Mouse (Mus musculus): ENCODE data around the gene Tarbp2. TPM values are rescaled to one million over a fixed set of nuclear protein-coding genes. Genes with fewer than 3 reads are reported as not detected.

Gene Tarbp2
- polyA plus RNA-seq, 1 experiment from 2014 or later = 99.3 TPM

DNA sequence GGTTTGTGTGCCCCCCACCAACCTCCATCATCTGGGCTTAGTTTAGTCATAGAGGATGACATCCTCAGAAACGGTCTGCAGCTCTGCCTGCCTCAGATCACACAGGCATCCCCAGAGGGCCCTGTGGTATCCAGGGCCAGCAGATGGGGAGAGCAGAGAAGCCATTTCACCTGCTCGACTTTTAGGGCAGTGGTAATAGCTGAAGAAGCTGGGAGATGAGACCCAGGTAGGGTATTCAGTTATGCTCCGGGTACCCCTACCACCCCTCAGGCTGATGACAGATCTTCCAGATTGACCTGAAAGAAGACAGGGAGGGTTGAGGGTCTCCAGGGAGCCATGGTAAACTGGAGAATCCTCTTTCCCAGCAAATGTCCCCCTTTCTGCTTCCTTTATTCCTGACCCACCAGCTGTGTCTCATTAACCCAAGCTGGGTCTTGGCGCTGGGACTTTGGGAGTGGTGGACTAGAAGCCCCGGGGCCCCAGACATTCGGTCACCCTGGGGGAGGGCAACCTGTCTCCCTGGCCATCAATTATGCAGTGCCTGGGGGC, 6.6 kb upstream of the Tarbp2 start:
- peak overlapping the region; percentile 82 for H3K4me2 ChIP-seq (replicated peaks; ENCODE audit: low read depth, low read length)
- H3K4me3 ChIP-seq (ENCODE audit: low read length) = peak overlapping the region; percentile 75; the same call in 1 of the 2 replicates
- peak overlapping the region; percentile 75 for H3K9ac ChIP-seq (replicated peaks; ENCODE audit: low read length)
- H3K36me3 ChIP-seq (ENCODE audit: insufficient read depth, low read length) = no peaks in the 10 kb centered on the region
- H3K27ac ChIP-seq (ENCODE audit: low read length) = peak overlapping the region; percentile 82
- ATAC-seq (ENCODE audit: low FRiP score, low TSS enrichment) = no peak
- H3K9me3 ChIP-seq (ENCODE audit: low read length) = no peaks in the 10 kb centered on the region
- no peaks in the 10 kb centered on the region for H3K27me3 ChIP-seq (ENCODE audit: insufficient read depth, low read length)
- WGBS = 9% methylated on average over 6 of the region's 6 CpGs
- peaks cover 52% of the 10 kb centered on the region for H3K4me1 ChIP-seq (ENCODE audit: insufficient read depth, low read length)

DNA sequence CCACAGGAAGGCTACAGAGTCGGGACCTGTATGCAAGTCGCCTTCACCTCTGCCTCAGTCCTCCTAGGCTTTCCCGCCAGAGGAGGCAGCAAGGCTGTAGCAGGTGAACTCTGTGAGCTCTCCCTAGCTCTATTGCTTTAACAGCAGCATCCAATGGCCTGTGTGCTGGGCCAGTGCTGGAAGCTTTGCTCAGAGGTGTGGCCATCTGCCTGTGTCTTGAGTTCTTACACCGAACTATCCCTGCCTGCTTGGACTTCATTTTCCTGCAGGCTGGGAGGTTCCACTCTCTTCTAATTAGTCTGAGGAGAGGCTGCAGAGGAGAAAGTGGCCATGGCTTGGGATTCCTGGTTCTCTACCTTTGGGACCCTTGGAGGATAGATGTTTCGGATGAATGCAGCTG, 6.0 kb upstream of the Tarbp2 start:
- H3K27ac ChIP-seq (ENCODE audit: low read length) = peak overlapping the region; percentile 1; the same call in 1 of the 2 replicates
- 33% methylated on average over 5 of the region's 5 CpGs for WGBS
- H3K9ac ChIP-seq (replicated peaks; ENCODE audit: low read length) = no peak overlapping the region

DNA sequence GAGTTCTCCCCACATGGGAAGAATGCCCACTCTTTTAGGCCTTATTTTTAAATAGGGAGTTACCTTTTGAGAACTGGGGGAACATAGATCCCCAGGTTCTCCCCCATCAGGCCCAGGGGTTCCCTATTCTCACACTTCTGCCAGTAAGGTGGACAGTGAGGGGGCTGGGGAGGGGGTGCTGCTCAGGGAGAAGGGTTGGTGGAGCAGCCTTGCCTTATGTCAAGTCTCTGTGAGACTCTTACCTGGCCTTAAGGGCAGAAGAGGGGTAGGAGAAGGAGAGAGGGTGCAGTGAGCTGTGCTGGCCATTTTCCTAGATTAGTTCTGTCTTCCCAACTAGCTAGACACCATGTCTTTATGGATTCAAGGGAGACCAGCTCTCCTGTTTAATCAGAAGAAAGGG, 5.5 kb upstream of the Tarbp2 start:
- Histone ChIP-seq H3K9me3 (ENCODE audit: low read length) (no peaks in the 10 kb centered on the region), H3K36me3 (ENCODE audit: insufficient read depth, low read length) (no peaks in the 10 kb centered on the region), H3K4me2 (replicated peaks; ENCODE audit: low read depth, low read length) (no peak overlapping the region), H3K9ac (replicated peaks; ENCODE audit: low read length) (no peak overlapping the region), H3K27me3 (ENCODE audit: insufficient read depth, low read length) (no peaks in the 10 kb centered on the region), H3K4me3 (ENCODE audit: low read length) (no peak overlapping the region), H3K4me1 (ENCODE audit: insufficient read depth, low read length) (peaks cover 46% of the 10 kb centered on the region), H3K27ac (ENCODE audit: low read length) (no peak overlapping the region)
- ATAC-seq (ENCODE audit: low FRiP score, low TSS enrichment) = no peak

More for the DNA sequence above, 6.0 kb upstream of the Tarbp2 start:
- no peak for ATAC-seq (ENCODE audit: low FRiP score, low TSS enrichment)
- Histone ChIP-seq H3K9me3 (ENCODE audit: low read length) (no peaks in the 10 kb centered on the region), H3K27me3 (ENCODE audit: insufficient read depth, low read length) (no peaks in the 10 kb centered on the region), H3K4me2 (replicated peaks; ENCODE audit: low read depth, low read length) (0 out of 2 replicates have a peak overlapping the region, but pooled peaks have one; percentile 82), H3K4me1 (ENCODE audit: insufficient read depth, low read length) (peaks cover 46% of the 10 kb centered on the region), H3K36me3 (ENCODE audit: insufficient read depth, low read length) (no peaks in the 10 kb centered on the region), H3K4me3 (ENCODE audit: low read length) (no peak overlapping the region)

DNA sequence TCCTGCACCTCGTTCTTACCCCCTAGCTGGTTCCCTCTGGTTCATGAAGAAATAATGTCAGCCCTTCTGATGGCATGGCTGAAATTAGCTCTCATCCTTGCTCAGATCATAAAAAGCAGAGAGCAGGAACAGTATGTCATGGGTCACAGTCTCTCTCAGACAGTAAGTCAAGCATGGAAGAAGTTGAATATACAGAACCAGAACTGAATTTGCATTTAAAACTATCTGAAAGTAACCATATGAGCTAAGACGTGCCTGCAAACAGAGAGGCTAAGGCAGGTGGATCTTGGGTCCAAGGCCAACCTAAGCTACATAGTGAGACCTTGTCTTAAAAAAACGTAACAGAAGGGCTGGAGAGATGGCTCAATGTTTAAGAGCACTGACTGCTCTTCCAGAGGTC, 5.0 kb upstream of the Tarbp2 start:
- no peak for ATAC-seq (ENCODE audit: low FRiP score, low TSS enrichment)
- Histone ChIP-seq H3K9ac (replicated peaks; ENCODE audit: low read length) (no peak overlapping the region), H3K36me3 (ENCODE audit: insufficient read depth, low read length) (no peaks in the 10 kb centered on the region), H3K9me3 (ENCODE audit: low read length) (no peaks in the 10 kb centered on the region), H3K4me3 (ENCODE audit: low read length) (no peak overlapping the region), H3K27me3 (ENCODE audit: insufficient read depth, low read length) (no peaks in the 10 kb centered on the region), H3K27ac (ENCODE audit: low read length) (no peak overlapping the region), H3K4me1 (ENCODE audit: insufficient read depth, low read length) (peaks cover 46% of the 10 kb centered on the region), H3K4me2 (replicated peaks; ENCODE audit: low read depth, low read length) (no peak overlapping the region)
- WGBS = 57% methylated on average over 3 of the region's 3 CpGs

DNA sequence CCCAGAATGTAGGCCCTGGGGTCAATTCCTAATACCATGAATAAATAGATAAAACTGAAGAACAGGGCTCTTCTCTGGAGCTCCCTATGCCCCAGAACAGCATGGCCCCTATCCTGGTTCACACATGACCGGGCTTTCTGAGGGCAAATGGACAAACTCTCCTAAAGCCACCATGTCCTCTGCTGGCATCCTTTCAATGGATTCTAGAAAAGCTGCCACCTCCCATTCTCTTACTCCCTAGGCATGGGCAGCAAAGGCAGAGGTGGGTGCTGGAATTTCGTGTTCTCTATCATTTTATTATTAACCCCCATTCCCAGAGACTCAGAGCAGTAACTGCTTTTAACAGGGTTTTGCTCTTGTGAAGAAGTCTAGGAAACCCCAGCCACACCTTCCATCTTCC, 2.7 kb upstream of the Tarbp2 start:
- Histone ChIP-seq H3K4me1 (ENCODE audit: insufficient read depth, low read length) (peaks cover 49% of the 10 kb centered on the region), H3K36me3 (ENCODE audit: insufficient read depth, low read length) (no peaks in the 10 kb centered on the region), H3K9me3 (ENCODE audit: low read length) (no peaks in the 10 kb centered on the region), H3K27me3 (ENCODE audit: insufficient read depth, low read length) (no peaks in the 10 kb centered on the region), H3K9ac (replicated peaks; ENCODE audit: low read length) (no peak overlapping the region), H3K4me2 (replicated peaks; ENCODE audit: low read depth, low read length) (peak overlapping the region; percentile 84), H3K4me3 (ENCODE audit: low read length) (0 out of 2 replicates have a peak overlapping the region, but pooled peaks have one; percentile 66), H3K27ac (ENCODE audit: low read length) (no peak overlapping the region)
- ATAC-seq (ENCODE audit: low FRiP score, low TSS enrichment) = no peak
- 90% methylated on average over 2 of the region's 2 CpGs for WGBS

DNA sequence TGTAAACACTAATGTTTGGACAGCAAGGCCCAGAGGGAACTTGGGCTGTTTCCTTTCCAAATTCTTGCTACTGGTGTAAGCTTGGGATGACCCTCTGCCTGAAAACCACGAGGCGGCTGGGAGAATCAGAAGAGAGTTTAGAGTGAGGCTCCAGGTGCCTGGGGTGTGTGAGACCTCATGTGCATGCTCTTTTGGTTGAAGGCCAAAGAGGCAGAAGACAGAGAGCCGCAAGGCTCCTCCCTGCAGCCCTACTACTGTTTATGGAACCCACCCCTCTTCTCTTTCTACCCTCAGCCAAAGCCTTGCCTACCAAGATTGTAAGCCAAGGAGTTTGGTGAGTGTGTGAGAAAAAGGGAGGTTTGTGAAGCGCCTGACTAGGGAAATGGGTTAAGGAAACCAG, 2.2 kb upstream of the Tarbp2 start:
- Histone ChIP-seq H3K27me3 (ENCODE audit: insufficient read depth, low read length) (no peaks in the 10 kb centered on the region), H3K9me3 (ENCODE audit: low read length) (no peaks in the 10 kb centered on the region), H3K4me2 (replicated peaks; ENCODE audit: low read depth, low read length) (peak overlapping the region; percentile 84), H3K36me3 (ENCODE audit: insufficient read depth, low read length) (no peaks in the 10 kb centered on the region), H3K27ac (ENCODE audit: low read length) (peak overlapping the region; percentile 77; the same call in 1 of the 2 replicates), H3K4me3 (ENCODE audit: low read length) (peak overlapping the region; percentile 66), H3K4me1 (ENCODE audit: insufficient read depth, low read length) (peaks cover 52% of the 10 kb centered on the region), H3K9ac (replicated peaks; ENCODE audit: low read length) (peak overlapping the region; percentile 76)
- WGBS = 33% methylated on average over 4 of the region's 4 CpGs
- ATAC-seq (ENCODE audit: low FRiP score, low TSS enrichment) = no peak

DNA sequence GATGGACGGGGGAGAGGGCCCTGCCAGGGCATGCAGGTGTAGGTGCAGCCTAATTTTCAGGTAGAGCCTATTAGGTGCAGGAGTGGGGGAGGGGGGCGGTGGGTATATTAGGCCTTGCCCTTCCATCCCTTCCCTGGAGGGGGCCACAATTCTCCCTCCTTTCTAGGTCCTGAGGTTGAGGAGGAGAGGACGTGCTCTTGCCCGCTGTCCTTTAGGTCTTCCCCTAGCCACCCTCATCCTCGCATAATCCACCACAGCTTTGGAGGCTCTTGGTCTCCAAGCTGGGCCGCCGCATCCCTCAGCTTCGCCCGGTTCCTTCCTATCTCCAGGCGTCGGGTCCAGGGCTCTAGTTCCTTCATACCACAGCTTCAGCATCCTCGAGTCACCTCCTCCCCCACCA, 1.7 kb upstream of the Tarbp2 start:
- no peaks in the 10 kb centered on the region for H3K27me3 ChIP-seq (ENCODE audit: insufficient read depth, low read length)
- 0 out of 2 replicates have a peak, but pooled peaks cover 2% of the 10 kb centered on the region for H3K36me3 ChIP-seq (ENCODE audit: insufficient read depth, low read length)
- H3K4me1 ChIP-seq (ENCODE audit: insufficient read depth, low read length) = peaks cover 47% of the 10 kb centered on the region
- peak overlapping the region; percentile 66 for H3K4me3 ChIP-seq (ENCODE audit: low read length)
- no peaks in the 10 kb centered on the region for H3K9me3 ChIP-seq (ENCODE audit: low read length)
- 2% methylated on average over 12 of the region's 12 CpGs for WGBS
- no peak for ATAC-seq (ENCODE audit: low FRiP score, low TSS enrichment)
- peak overlapping the region; percentile 84 for H3K4me2 ChIP-seq (replicated peaks; ENCODE audit: low read depth, low read length)
- peak overlapping the region; percentile 77 for H3K27ac ChIP-seq (ENCODE audit: low read length)
- peak overlapping the region; percentile 76 for H3K9ac ChIP-seq (replicated peaks; ENCODE audit: low read length)

DNA sequence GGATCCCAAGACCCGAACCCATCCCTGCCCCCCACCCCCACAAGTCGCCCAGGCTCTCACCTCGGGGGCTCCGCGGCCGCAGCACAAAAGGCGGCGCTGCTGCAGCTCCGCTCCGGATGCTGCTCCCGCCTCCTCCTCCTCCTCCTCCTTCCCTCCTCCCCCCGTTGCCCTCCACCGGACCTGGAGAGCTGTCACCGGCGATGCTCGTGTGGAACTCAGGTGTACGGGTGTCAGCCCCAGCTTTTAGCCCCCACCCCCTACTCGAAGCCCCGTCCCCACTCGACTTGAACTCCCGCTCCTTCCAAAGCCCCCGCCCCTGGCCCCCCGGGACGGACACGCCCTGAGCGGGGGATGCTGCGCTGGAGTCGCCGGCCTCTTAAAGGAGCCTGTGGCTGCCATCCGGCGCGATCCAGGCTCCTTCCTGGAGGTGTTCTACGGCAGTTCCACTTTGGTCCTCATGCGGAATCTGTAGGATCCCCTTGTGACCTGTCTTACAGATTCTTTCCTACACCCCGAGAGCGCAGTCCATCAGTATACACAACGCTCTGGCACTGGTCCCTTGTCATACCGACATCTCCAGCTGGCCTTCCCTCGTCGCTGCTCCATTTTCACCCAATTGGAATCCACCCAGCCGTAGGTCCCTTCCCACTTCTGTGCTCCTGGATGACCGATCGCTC, 1.1 kb upstream of the Tarbp2 start, which contains the start of gene Map3k12:
Map3k12 (minus strand) TSS at position 337 of the 677 bp plus-strand sequence.
- Histone ChIP-seq H3K9ac (replicated peaks; ENCODE audit: low read length) (peak within 1 kb of the TSS; percentile 76), H3K4me1 (ENCODE audit: insufficient read depth, low read length) (peaks cover 41% of the 10 kb centered on the region), H3K27me3 (ENCODE audit: insufficient read depth, low read length) (no peaks in the 10 kb centered on the region), H3K27ac (ENCODE audit: low read length) (peak within 1 kb of the TSS; percentile 99), H3K9me3 (ENCODE audit: low read length) (no peaks in the 10 kb centered on the region), H3K4me2 (replicated peaks; ENCODE audit: low read depth, low read length) (peak within 1 kb of the TSS; percentile 84), H3K4me3 (ENCODE audit: low read length) (peak within 1 kb of the TSS; percentile 66), H3K36me3 (ENCODE audit: insufficient read depth, low read length) (peaks cover 4% of the 10 kb centered on the region; the same call in 1 of the 2 replicates)
- under 1% methylated on average over 43 of the region's 43 CpGs for WGBS
- ATAC-seq (ENCODE audit: low FRiP score, low TSS enrichment) = peak; percentile 7; the same call in 1 of the 2 replicates

DNA sequence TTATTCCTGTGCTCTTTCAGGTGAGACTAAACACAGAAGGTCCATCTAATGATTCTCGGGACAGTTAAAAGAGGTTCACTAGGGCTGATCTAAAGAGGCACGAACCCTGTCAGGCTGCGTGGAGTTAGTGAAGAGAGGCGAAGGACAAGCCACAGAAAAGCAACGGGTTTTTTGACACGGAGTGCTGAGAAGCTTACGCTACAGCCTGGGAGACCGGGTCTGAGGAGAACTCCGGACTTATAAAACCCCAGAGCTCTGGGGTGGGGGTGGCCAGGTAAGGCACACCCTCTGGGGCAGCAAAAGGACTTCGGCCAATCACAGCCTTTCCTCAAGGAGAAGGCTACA, 389 bp upstream of the Tarbp2 start:
- Histone ChIP-seq H3K4me3 (ENCODE audit: low read length) (peak overlapping the region; percentile 66), H3K9me3 (ENCODE audit: low read length) (no peaks in the 10 kb centered on the region), H3K27ac (ENCODE audit: low read length) (peak overlapping the region; percentile 77), H3K4me2 (replicated peaks; ENCODE audit: low read depth, low read length) (peak overlapping the region; percentile 84), H3K4me1 (ENCODE audit: insufficient read depth, low read length) (peaks cover 34% of the 10 kb centered on the region), H3K9ac (replicated peaks; ENCODE audit: low read length) (peak overlapping the region; percentile 76), H3K36me3 (ENCODE audit: insufficient read depth, low read length) (peaks cover 11% of the 10 kb centered on the region), H3K27me3 (ENCODE audit: insufficient read depth, low read length) (no peaks in the 10 kb centered on the region)
- 0% methylated on average over 10 of the region's 10 CpGs for WGBS
- no peak for ATAC-seq (ENCODE audit: low FRiP score, low TSS enrichment)

DNA sequence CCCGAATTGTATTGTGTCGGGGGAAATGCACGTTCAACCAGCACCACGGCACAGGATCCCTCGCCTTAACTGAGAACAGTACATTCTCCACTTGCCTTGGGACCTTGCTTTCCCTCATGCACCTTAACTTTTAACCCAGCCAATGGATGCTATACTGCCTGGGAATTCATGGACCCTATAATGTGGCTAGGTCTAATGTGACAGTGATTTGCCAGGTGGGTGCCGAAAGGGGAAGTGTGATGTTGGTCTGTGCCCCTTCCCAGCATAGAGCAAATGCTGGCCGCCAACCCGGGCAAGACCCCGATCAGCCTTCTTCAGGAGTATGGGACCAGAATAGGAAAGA, 838 bp downstream of the Tarbp2 start:
- peaks cover 17% of the 10 kb centered on the region for H3K36me3 ChIP-seq (ENCODE audit: insufficient read depth, low read length)
- WGBS = 16% methylated on average over 9 of the region's 9 CpGs
- H3K4me3 ChIP-seq (ENCODE audit: low read length) = peak overlapping the region; percentile 66
- no peaks in the 10 kb centered on the region for H3K27me3 ChIP-seq (ENCODE audit: insufficient read depth, low read length)
- H3K9ac ChIP-seq (replicated peaks; ENCODE audit: low read length) = peak overlapping the region; percentile 85
- peaks cover 30% of the 10 kb centered on the region for H3K4me1 ChIP-seq (ENCODE audit: insufficient read depth, low read length)
- H3K9me3 ChIP-seq (ENCODE audit: low read length) = no peaks in the 10 kb centered on the region
- no peak for ATAC-seq (ENCODE audit: low FRiP score, low TSS enrichment)
- peak overlapping the region; percentile 84 for H3K4me2 ChIP-seq (replicated peaks; ENCODE audit: low read depth, low read length)
- H3K27ac ChIP-seq (ENCODE audit: low read length) = peak overlapping the region; percentile 99

All from kidney, embryonic 16.5 days (tissue).